Comparison of ENCODE assay signal across 12 mouse cellular contexts in genomic region chr9:86627745-86628496, GRCm38 (mm10). TPM values are rescaled to one million over a fixed set of nuclear protein-coding genes. Genes with fewer than 3 reads are reported as not detected.
DNase-seq lines count a peak whose midpoint lies in the region; TF ChIP-seq lines count a peak whose summit lies in the region.
"Had no signal": no experiment of that assay in that cellular context is flagged by ENCODE, and none has a peak within 500 bp of the region (broad histone marks: within the 10 kb centered on the region; RNA-seq: fewer than 3 reads in every experiment).

No protein-coding gene starts in this region.

- H3K4me3 ChIP-seq in gastrocnemius, adult 2 months, result no peak overlapping the region
- H3K4me3 ChIP-seq: embryonic facial prominence, embryonic 13.5 days had no signal

- H3K27ac ChIP-seq in gastrocnemius, adult 2 months, result no peak overlapping the region
- H3K27ac ChIP-seq: embryonic facial prominence, embryonic 13.5 days had no signal

- peak; percentile 5 for DNase-seq in gastrocnemius, postnatal 14 days
- DNase-seq in gastrocnemius, adult 2 months, result no peak
- DNase-seq in MN1 (ENCODE audit: low spot score), result peak; percentile 34
- peak; percentile 38 to 70 for DNase-seq in frontal cortex, postnatal 36 days (ENCODE audit: low spot score in 2 of 2)
- DNase-seq in left cerebral cortex, postnatal 4 days, result peak; percentile 72
- no peak for DNase-seq in thymus, adult 18-20 months
- DNase-seq in ovary, postnatal 14 days (ENCODE audit: low spot score), result no peak
- DNase-seq: adrenal gland, postnatal 14 days; cerebellum, adult 11 months; gastrocnemius, postnatal 10 days had no signal

- intact Hi-C loops in gastrocnemius, postnatal 14 days (cut with DNase I; ENCODE audit: low total_unique reads), result no loop called here
- intact Hi-C loops in gastrocnemius, adult 2 months (cut with DNase I), result no loop called here
- intact Hi-C loops in left cerebral cortex, postnatal 4 days (cut with DNase I), result no loop called here

- no peak for TF ChIP-seq CTCF in gastrocnemius, adult 2 months (IDR thresholded peaks at IDR 0.05)

RNA-seq across cellular contexts. Expression of gene Rwdd2a, which starts 56.1 kb away (rescaled TPM):
- total RNA-seq in gastrocnemius, postnatal 14 days (2021), result under 1 TPM; 0.55 to 0.59 TPM
- total RNA-seq in gastrocnemius, adult 2 months (2021), result under 1 TPM; 0.22 to 0.36 TPM
- 10 to 100 TPM; 13.9 to 16.8 TPM for total RNA-seq in left cerebral cortex, postnatal 4 days (2021)
- total RNA-seq: liver, adult 2 months had no signal

RNA-seq across cellular contexts. Expression of gene Pgm3, which starts 56.3 kb away (rescaled TPM):
- 1 to 10 TPM; 5.7 to 6.4 TPM for total RNA-seq in gastrocnemius, postnatal 14 days (2021)
- 1 to 10 TPM; 3.4 to 5.7 TPM for total RNA-seq in gastrocnemius, adult 2 months (2021)
- 10 to 100 TPM; 30.5 to 31.6 TPM for total RNA-seq in left cerebral cortex, postnatal 4 days (2021)

Comparison
In these comparisons a context has a peak if more than half of its experiments do, and no peak if none do; other contexts are left out.
1. DNase-seq: peak in gastrocnemius, postnatal 14 days (single experiment), MN1 (single experiment), frontal cortex, postnatal 36 days (2 of 2) and left cerebral cortex, postnatal 4 days (single experiment); none in gastrocnemius, adult 2 months (single experiment), thymus, adult 18-20 months (0 of 2) and ovary, postnatal 14 days (single experiment).
2. RNA of gene Rwdd2a, which starts 56.1 kb away (total RNA-seq): 13.9 to 16.8 TPM in left cerebral cortex, postnatal 4 days; 0.55 to 0.59 TPM in gastrocnemius, postnatal 14 days and 0.22 to 0.36 TPM in gastrocnemius, adult 2 months; every median in the first group is over 4 times any median in the second.
3. RNA of gene Pgm3, which starts 56.3 kb away (total RNA-seq): 30.5 to 31.6 TPM in left cerebral cortex, postnatal 4 days; 5.7 to 6.4 TPM in gastrocnemius, postnatal 14 days and 3.4 to 5.7 TPM in gastrocnemius, adult 2 months; every median in the first group is over 4 times any median in the second.